Mouse (Mus musculus) frontal cortex, adult (tissue): ENCODE measurements at regions not wholly inside any gene's neighbourhood (a gene's known extent, or its start where the extent isn't known, plus 50 kb on each side); places are given as distances from the start of the nearest gene placed in this dataset.
A peak's percentile ranks its signal among the peaks of the same experiment; 100 is the strongest.
"Not testable (repeated sequence)": the region's sequence is repeated elsewhere in the genome, so short reads cannot be mapped to it uniquely, and the experiment has no call there.

Experiments used
- ATAC-seq: cut with Nextera tagmentation; 2 replicates; pipeline ENCODE4 v1.9.2; 2017; ENCODE audit warnings: mild to moderate bottlenecking, moderate library complexity, mixed read lengths; ENCODE audit not compliant: low TSS enrichment

- no peak for ATAC-seq
Observed at GRCm38 (mm10) chr6:4149663-4150062, 62.9 kb upstream of the Bet1 start.

DNA sequence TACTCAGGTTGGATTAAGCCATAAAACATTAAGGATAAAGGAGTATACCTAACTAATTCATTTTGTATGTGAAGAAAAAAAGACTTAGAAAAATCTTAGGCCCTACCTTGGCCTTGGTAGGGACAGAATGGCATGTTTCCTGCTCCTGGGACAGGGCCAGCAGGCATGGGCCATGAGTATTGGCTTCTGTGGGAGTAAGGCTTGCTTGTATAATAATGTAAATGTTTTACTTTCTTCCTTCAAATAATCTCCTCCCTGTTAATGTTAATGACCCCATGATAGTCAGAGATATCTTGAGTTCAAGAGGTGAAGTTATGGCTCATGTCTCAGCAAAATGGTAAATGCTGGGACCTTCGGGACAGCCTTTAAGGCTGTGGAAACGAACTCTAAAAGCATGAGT lies 71.5 kb upstream of the Bet1 start:
- no peak for ATAC-seq

- ATAC-seq: no peak
Observed at GRCm38 (mm10) chr6:4163733-4164132, 77.0 kb upstream of the Bet1 start.

DNA sequence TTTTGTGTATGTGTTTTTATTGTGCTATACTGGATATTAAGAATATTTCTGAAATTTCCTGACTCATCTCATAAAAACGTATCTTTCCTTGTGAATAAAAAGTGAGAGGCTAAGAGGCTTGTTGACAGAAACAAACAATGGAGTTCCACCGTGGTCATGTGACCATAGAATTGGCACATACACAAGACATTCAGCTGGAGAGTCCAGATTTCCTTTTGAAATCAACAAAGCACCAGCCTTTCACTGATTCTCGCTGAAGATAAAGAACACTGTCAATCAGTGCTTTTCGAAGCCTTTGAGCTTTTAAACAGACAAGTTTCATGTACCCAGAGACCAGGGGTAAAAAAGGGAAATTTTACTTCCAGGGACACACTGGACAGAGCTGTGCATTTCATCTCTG lies 80.3 kb upstream of the Bet1 start:
- no peak; the same call in 1 of the 2 replicates for ATAC-seq

GRCm38 (mm10) chr6:4167757-4168156 lies 81.0 kb upstream of the Bet1 start:
- no peak for ATAC-seq

- peak; percentile 67 for ATAC-seq
Observed at GRCm38 (mm10) chr6:4171561-4171960, 84.8 kb upstream of the Bet1 start.

DNA sequence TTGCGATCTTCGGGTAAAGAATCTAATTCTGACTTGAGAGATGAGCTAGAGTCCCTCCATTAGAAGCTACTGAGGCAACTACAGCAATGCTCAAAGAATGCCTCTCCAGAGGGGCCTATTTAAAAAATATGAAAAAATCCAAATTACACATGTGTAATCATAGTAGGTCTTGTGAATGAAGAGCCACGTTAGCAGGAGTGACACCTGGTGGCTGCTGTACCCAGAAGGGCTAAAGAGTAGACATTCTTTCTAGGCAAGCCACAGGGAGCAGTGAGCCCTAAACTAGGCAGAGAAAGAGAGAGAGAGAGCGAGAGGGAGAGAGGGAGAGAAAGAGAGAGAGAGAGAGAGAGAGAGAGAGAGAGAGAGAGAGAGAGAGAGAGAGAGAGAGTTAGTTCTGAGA lies 100.9 kb upstream of the Bet1 start:
- ATAC-seq: no peak

DNA sequence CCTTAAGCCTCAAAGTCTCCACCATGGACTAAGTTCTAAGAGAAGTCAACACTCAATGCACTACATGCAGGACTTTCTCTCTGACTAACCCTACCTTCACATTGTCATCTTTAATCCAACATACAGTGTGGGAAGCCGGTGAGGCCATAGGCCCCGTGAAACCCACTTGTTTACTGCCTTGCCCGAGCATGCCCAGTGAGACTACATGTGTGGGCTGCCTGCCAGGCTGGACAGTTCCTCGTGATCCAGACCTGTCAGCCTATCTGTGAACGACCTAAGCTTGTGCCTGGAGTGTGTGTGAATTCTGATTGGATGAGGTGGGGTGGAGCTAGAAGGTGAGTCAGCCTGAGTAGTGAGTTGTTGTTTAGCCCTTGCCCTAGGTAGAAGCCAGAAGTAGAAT lies 104.2 kb upstream of the Bet1 start:
- not testable (repeated sequence) for ATAC-seq

- no peak for ATAC-seq
Observed at GRCm38 (mm10) chr6:4193286-4193685, 106.5 kb upstream of the Bet1 start.

- ATAC-seq: no peak
Observed at GRCm38 (mm10) chr6:4201176-4201575, 114.4 kb upstream of the Bet1 start.

- no peak for ATAC-seq
Observed at GRCm38 (mm10) chr6:4205681-4206080, 118.9 kb upstream of the Bet1 start.

- no peak for ATAC-seq
Observed at GRCm38 (mm10) chr6:4245265-4246112, 158.7 kb upstream of the Bet1 start.

GRCm38 (mm10) chr6:4246113-4246419 lies 159.3 kb upstream of the Bet1 start:
- ATAC-seq: no peak

- ATAC-seq: no peak
Observed at GRCm38 (mm10) chr6:4276607-4277006, 189.8 kb upstream of the Bet1 start.

DNA sequence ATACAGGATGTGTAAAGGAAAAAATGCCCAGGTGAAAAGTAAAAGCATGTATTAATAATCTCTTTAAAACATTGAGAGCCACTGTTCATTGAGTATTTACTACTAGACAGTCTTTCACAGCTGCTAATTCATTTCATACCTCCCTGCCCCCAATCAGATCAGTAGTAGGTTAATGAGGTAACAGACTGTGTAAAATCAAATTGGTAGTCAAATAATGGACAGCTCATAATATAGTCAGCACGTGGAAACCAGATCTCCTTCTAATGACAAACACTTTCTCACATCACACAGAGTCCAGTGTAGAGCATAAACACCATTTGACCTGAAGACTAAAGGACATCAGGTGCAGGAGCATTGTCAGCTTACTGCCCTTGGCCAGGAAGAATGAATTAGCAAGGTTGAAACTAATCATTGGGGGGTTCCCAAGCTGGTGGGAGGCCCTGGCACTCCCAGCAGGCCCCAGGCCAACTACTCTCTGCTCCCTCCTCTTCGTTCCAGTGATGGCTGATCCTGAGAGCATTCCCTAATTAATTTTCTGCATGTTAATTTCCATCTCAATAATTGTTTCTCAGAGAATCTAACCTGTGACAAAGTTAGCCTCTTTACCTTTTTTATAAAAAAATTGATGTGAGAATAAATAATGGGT lies 190.6 kb upstream of the Bet1 start:
- ATAC-seq: no peak

GRCm38 (mm10) chr6:4291380-4291779 lies 204.6 kb upstream of the Bet1 start:
- ATAC-seq: no peak

DNA sequence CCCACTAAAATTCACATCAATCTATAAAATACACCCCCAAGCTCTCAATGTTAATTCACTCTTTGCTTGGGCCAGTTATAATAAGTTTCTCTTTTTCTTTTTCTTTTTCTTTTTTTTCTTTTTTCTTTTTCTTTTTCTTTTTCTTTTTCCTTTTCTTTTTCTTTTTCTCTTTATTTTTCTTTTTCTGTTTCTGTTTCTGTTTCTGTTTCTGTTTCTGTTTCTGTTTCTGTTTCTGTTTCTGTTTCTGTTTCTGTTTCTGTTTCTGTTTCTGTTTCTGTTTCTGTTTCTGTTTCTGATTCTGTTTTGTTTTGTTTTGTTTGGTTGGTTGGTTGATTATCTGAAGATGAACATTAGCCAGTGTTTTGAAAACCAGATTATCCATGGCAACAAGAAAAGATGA lies 201.2 kb upstream of the Col1a2 start:
- not testable (repeated sequence) for ATAC-seq

DNA sequence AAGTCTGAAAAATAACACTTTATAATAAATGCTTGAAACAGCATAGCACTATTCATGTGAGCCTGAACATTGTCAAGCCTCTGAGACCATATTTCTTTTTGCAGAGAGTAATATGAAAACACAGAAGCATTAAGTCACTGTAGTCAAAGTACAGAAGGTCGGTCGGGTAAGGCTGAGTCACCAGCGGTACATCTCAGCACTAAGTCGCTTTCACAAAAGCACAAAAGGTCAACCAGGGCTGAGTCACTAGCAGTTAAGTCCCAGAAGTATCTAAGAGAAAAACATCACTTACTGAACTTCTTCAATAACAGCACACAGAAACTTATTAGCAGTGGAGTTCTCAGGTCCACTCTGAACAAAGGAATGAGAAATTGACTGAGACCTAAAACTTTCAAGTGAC lies 154.7 kb upstream of the Col1a2 start:
- ATAC-seq: no peak

DNA sequence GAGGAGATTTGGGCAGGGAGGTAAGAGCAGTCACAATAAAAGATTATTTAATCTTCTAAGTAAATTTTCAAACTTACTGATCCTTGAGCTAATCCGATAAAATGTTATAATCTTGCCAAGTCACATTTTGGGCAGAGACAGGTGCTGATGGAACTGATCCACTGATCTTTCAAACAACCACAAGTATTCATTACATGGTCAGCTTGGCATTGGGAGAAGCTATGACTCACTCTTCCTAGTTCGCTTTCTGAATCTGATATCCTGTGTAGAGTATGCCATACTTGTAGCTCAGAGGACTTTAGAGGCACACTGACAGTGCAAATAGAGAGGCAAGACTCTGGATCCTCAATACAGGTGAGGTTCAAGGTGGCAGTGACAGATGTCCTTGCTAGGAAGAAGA lies 142.4 kb upstream of the Col1a2 start:
- ATAC-seq: no peak

- ATAC-seq: no peak
Observed at GRCm38 (mm10) chr6:4375465-4376037, 129.1 kb upstream of the Col1a2 start.

- ATAC-seq: no peak
Observed at GRCm38 (mm10) chr6:4396808-4397207, 107.8 kb upstream of the Col1a2 start.

GRCm38 (mm10) chr6:4397695-4398598 lies 106.7 kb upstream of the Col1a2 start:
- peak; percentile 71 for ATAC-seq
